Comparison of ENCODE assay signal across 12 mouse cellular contexts in the genomic region with DNA sequence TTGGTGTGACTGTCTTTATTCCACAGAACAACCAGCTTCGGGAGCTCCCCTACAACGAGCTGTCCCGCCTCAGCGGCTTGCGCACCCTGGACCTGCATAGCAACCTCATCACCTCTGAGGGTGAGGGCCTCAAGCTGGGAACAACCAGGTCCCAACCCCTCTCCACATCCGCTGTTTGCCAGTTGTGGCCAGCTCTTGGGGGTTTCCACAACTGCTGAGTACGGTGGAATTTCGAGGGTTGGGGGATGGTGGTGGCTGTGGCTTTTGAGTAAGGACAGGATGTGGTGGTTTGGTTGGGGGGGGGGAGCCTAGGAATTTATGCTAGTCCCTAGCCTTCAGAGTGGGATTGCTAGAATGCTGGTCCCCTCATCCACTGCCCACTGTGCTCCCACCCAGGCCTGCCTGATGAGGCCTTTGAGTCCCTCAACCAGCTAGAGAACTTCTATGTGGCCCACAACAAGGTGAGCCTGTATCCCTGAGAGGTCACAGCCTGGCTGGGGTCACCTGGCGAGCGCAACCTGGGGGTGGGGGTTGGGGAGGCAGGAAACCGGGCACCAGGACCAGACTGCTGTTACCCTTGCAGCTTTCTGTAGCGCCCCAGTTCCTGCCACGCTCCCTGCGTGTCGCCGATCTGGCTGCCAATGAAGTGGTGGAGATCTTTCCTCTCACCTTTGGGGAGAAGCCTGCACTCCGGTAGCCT. TPM values are rescaled to one million over a fixed set of nuclear protein-coding genes. Genes with fewer than 3 reads are reported as not detected.
DNase-seq lines count a peak whose midpoint lies in the region; ATAC-seq lines count a peak whose summit lies in the region.
"Had no signal": no experiment of that assay in that cellular context is flagged by ENCODE, and none has a peak within 500 bp of the region (broad histone marks: within the 10 kb centered on the region; RNA-seq: fewer than 3 reads in every experiment).

No protein-coding gene starts in this region.

- 64% methylated on average over 17 of the region's 17 CpGs for WGBS in kidney, embryonic 15.5 days
- 57% methylated on average over 17 of the region's 17 CpGs for WGBS in embryonic facial prominence, embryonic 13.5 days

- peaks cover 24% of the 10 kb centered on the region for H3K4me1 ChIP-seq in kidney, embryonic 15.5 days
- H3K4me1 ChIP-seq in embryonic facial prominence, embryonic 13.5 days = peaks cover 30% of the 10 kb centered on the region

- DNase-seq in kidney, postnatal 25 days = no peak
- DNase-seq in natural killer cell, adult 2 months (ENCODE audit: low spot score in 2 of 2) = peak; percentile 82 to 90
- DNase-seq in ovary, postnatal 36 days (ENCODE audit: low spot score) = no peak
- DNase-seq in gastrocnemius, postnatal 14 days = no peak
- no peak for DNase-seq in left cerebral cortex, postnatal 10 days (ENCODE audit: extremely low spot score in 1 of 2, low spot score in 2 of 2)
- DNase-seq: kidney, adult 18-20 months; liver; right cerebral cortex, postnatal 4 days had no signal

- H3K4me3 ChIP-seq in kidney, embryonic 15.5 days (replicated peaks) = no peak overlapping the region
- H3K4me3 ChIP-seq in embryonic facial prominence, embryonic 13.5 days = no peak overlapping the region

- no peak overlapping the region for H3K9ac ChIP-seq in kidney, embryonic 15.5 days
- peak overlapping the region; percentile 52; the same call in 1 of the 2 replicates for H3K9ac ChIP-seq in embryonic facial prominence, embryonic 13.5 days

- H3K4me2 ChIP-seq in kidney, embryonic 15.5 days = no peak overlapping the region
- H3K4me2 ChIP-seq in embryonic facial prominence, embryonic 13.5 days = peak overlapping the region; percentile 27

- ATAC-seq in kidney, embryonic 15.5 days (replicated peaks; ENCODE audit: low FRiP score) = 0 out of 2 replicates have a peak, but pooled peaks have one; percentile 44
- ATAC-seq in CD4-positive, CD25-positive, alpha-beta regulatory T cell, adult 4 months = peak; percentile 94
- peak; percentile 49; the same call in 1 of the 2 replicates for ATAC-seq in embryonic facial prominence, embryonic 13.5 days (ENCODE audit: insufficient number of reproducible peaks, insufficient read depth, low FRiP score, low TSS enrichment, low read depth)

- no peaks in the 10 kb centered on the region for H3K27me3 ChIP-seq in kidney, embryonic 15.5 days
- H3K27me3 ChIP-seq in embryonic facial prominence, embryonic 13.5 days = peaks cover 3% of the 10 kb centered on the region; the same call in 1 of the 2 replicates

- H3K36me3 ChIP-seq in kidney, embryonic 15.5 days = peaks cover 7% of the 10 kb centered on the region
- peaks cover 15% of the 10 kb centered on the region for H3K36me3 ChIP-seq in embryonic facial prominence, embryonic 13.5 days

- H3K27ac ChIP-seq in kidney, embryonic 15.5 days = no peak overlapping the region
- peak overlapping the region; percentile 55; the same call in 1 of the 2 replicates for H3K27ac ChIP-seq in embryonic facial prominence, embryonic 13.5 days

- intact Hi-C loops in gastrocnemius, postnatal 14 days (cut with DNase I; ENCODE audit: low total_unique reads) = no loop called here
- intact Hi-C loops in left cerebral cortex, postnatal 10 days (cut with DNase I) = no loop called here

- H3K9me3 ChIP-seq in kidney, embryonic 15.5 days (replicated peaks) = no peaks in the 10 kb centered on the region
- no peaks in the 10 kb centered on the region for H3K9me3 ChIP-seq in embryonic facial prominence, embryonic 13.5 days

RNA-seq across cellular contexts. Expression of gene Podnl1, which starts 1.6 kb away (rescaled TPM):
- polyA plus RNA-seq in kidney, embryonic 15.5 days (2015; fragmentation: Nextera tagmentation; extraction: Ambion mirVana) = 0.21 and 1.4 TPM in 2 replicates
- 10 to 100 TPM in 1 of 2 experiments, 1 to 10 TPM in 1; 6.1 to 13.1 TPM for polyA plus RNA-seq in CD4-positive, CD25-positive, alpha-beta regulatory T cell, adult 4 months (2017; shearing (Covaris generic))
- 1.6 and 2.0 TPM in 2 replicates for polyA plus RNA-seq in embryonic facial prominence, embryonic 13.5 days (2015; fragmentation: Nextera tagmentation; extraction: Ambion mirVana)
- under 1 TPM in 1 of 2 experiments, not detected in 1; 0.10 TPM for total RNA-seq in gastrocnemius, postnatal 14 days (2021)
- total RNA-seq in left cerebral cortex, postnatal 10 days (2021) = not detected
- total RNA-seq: gastrocnemius, postnatal 4 days had no signal

RNA-seq across cellular contexts. Expression of gene Cc2d1a, which starts 20.4 kb away (rescaled TPM):
- polyA plus RNA-seq in kidney, embryonic 15.5 days (2015; fragmentation: Nextera tagmentation; extraction: Ambion mirVana) = 22.0 and 28.7 TPM in 2 replicates
- polyA plus RNA-seq in CD4-positive, CD25-positive, alpha-beta regulatory T cell, adult 4 months (2017; shearing (Covaris generic)) = 10 to 100 TPM; 12.7 to 19.2 TPM
- 28.2 and 30.7 TPM in 2 replicates for polyA plus RNA-seq in embryonic facial prominence, embryonic 13.5 days (2015; fragmentation: Nextera tagmentation; extraction: Ambion mirVana)
- 10 to 100 TPM; 12.1 to 12.6 TPM for total RNA-seq in gastrocnemius, postnatal 14 days (2021)
- total RNA-seq in left cerebral cortex, postnatal 10 days (2021) = 10 to 100 TPM; 66.7 to 70.7 TPM

RNA-seq across cellular contexts. Expression of gene 4930432K21Rik, which starts 20.5 kb away (rescaled TPM):
- polyA plus RNA-seq in kidney, embryonic 15.5 days (2015; fragmentation: Nextera tagmentation; extraction: Ambion mirVana) = 1.7 and 2.0 TPM in 2 replicates
- polyA plus RNA-seq in CD4-positive, CD25-positive, alpha-beta regulatory T cell, adult 4 months (2017; shearing (Covaris generic)) = 1 to 10 TPM; 1.1 to 3.2 TPM
- 1.4 and 1.8 TPM in 2 replicates for polyA plus RNA-seq in embryonic facial prominence, embryonic 13.5 days (2015; fragmentation: Nextera tagmentation; extraction: Ambion mirVana)
- total RNA-seq in gastrocnemius, postnatal 14 days (2021) = under 1 TPM; 0.27 to 0.62 TPM
- 1 to 10 TPM; 2.9 to 3.2 TPM for total RNA-seq in left cerebral cortex, postnatal 10 days (2021)

RNA-seq across cellular contexts. Expression of gene Dcaf15, which starts 22.8 kb away (rescaled TPM):
- 9.2 and 11.6 TPM in 2 replicates for polyA plus RNA-seq in kidney, embryonic 15.5 days (2015; fragmentation: Nextera tagmentation; extraction: Ambion mirVana)
- 10 to 100 TPM; 14.5 to 15.5 TPM for polyA plus RNA-seq in CD4-positive, CD25-positive, alpha-beta regulatory T cell, adult 4 months (2017; shearing (Covaris generic))
- polyA plus RNA-seq in embryonic facial prominence, embryonic 13.5 days (2015; fragmentation: Nextera tagmentation; extraction: Ambion mirVana) = 10.8 and 12.2 TPM in 2 replicates
- total RNA-seq in gastrocnemius, postnatal 14 days (2021) = 1 to 10 TPM; 5.8 to 7.1 TPM
- total RNA-seq in left cerebral cortex, postnatal 10 days (2021) = 10 to 100 TPM; 30.4 to 33.8 TPM

RNA-seq across cellular contexts. Expression of gene Nanos3, which starts 57.7 kb away (rescaled TPM):
- polyA plus RNA-seq in kidney, embryonic 15.5 days (2015; fragmentation: Nextera tagmentation; extraction: Ambion mirVana) = 3.6 and 4.7 TPM in 2 replicates
- polyA plus RNA-seq in CD4-positive, CD25-positive, alpha-beta regulatory T cell, adult 4 months (2017; shearing (Covaris generic)) = under 1 TPM in 1 of 2 experiments, not detected in 1; 0.81 TPM
- 2.9 and 5.2 TPM in 2 replicates for polyA plus RNA-seq in embryonic facial prominence, embryonic 13.5 days (2015; fragmentation: Nextera tagmentation; extraction: Ambion mirVana)
- total RNA-seq in gastrocnemius, postnatal 14 days (2021) = under 1 TPM in 1 of 2 experiments, not detected in 1; 0.43 TPM
- total RNA-seq in left cerebral cortex, postnatal 10 days (2021) = 1 to 10 TPM; 5.4 to 6.8 TPM

Comparison
In these comparisons a context has a peak if more than half of its experiments do, and no peak if none do; other contexts are left out.
1. ATAC-seq: peak in every context shown above with its lines; median percentile 94 in CD4-positive, CD25-positive, alpha-beta regulatory T cell, adult 4 months; 49 in embryonic facial prominence, embryonic 13.5 days; 44 in kidney, embryonic 15.5 days.
2. DNase-seq: peak in natural killer cell, adult 2 months (2 of 2); none in kidney, postnatal 25 days (0 of 2), ovary, postnatal 36 days (single experiment), gastrocnemius, postnatal 14 days (single experiment) and left cerebral cortex, postnatal 10 days (0 of 2).